Mouse (Mus musculus): ENCODE results near the gene Hspb9.

The Hspb9 gene

GRCm38 (mm10) chr11:100713735-100714533 lies at the start of gene Hspb9:
Gene Hspb9, plus strand, starts transcription at chr11:100713850.
- in situ Hi-C loops (cut with MboI, MseI) = loop anchor here (5.0 kb wide), 1 partner anchor 828 kb away; no protein-coding TSS in a partner anchor

GRCm38 (mm10) chr11:100671049-100671448 lies 42.6 kb upstream of the Hspb9 start:
- in situ Hi-C loops (cut with MboI, MseI) = no loop called here

GRCm38 (mm10) chr11:100671956-100672355 lies 41.7 kb upstream of the Hspb9 start:
- in situ Hi-C loops (cut with MboI, MseI) = no loop called here

DNA sequence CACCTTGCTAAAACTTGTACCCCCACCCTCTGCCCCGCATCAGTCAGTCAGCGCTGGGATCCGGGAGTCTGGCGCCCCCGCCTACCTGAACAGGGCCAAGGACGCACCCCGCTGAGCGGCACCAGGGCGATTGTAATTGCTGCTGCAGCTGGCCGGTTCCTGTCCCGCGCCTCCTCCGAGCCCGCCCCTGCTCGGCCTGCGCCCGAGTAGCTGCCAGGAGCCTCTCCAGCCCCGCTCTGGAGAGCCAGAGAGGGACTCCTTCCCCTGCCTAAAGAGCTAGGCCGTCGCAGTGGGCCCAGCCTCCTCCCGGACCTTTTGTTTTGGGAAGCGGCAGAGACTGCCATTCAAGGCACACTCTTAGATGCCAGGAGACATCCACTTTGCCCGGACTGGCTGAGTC lies 40.5 kb upstream of the Hspb9 start:
- in situ Hi-C loops (cut with MboI, MseI) = no loop called here

- in situ Hi-C loops (cut with MboI, MseI) = no loop called here
These were observed 35.8 kb upstream of the Hspb9 start for GRCm38 (mm10) chr11:100677810-100678209.

GRCm38 (mm10) chr11:100681826-100682225 lies 31.8 kb upstream of the Hspb9 start:
- in situ Hi-C loops (cut with MboI, MseI) = no loop called here

GRCm38 (mm10) chr11:100682526-100682925 lies 31.1 kb upstream of the Hspb9 start:
- in situ Hi-C loops (cut with MboI, MseI) = no loop called here

- in situ Hi-C loops (cut with MboI, MseI) = no loop called here
These were observed 29.6 kb upstream of the Hspb9 start for GRCm38 (mm10) chr11:100684084-100684483.

GRCm38 (mm10) chr11:100685371-100685770 lies 28.3 kb upstream of the Hspb9 start:
- in situ Hi-C loops (cut with MboI, MseI) = no loop called here

DNA sequence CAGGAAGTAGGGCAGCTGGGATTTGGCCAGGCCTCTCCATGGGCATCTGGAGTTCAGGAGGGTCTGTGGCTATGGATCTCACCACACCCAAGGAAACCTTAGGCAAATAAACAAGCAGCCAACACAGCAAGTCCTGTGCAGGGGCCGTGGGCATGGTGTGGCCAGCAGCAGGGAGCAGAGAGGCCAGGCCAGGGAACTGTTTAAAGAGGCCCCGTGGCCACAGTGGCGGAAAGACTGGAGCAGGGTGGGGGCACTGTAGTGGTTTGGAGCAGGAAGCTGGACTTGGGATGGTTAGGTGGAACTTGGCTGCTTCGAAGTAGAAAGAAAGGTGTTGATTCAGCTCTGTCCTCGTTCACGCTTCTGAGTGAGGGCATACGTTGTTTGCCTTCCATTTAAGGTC lies 26.4 kb upstream of the Hspb9 start:
- in situ Hi-C loops (cut with MboI, MseI) = no loop called here

DNA sequence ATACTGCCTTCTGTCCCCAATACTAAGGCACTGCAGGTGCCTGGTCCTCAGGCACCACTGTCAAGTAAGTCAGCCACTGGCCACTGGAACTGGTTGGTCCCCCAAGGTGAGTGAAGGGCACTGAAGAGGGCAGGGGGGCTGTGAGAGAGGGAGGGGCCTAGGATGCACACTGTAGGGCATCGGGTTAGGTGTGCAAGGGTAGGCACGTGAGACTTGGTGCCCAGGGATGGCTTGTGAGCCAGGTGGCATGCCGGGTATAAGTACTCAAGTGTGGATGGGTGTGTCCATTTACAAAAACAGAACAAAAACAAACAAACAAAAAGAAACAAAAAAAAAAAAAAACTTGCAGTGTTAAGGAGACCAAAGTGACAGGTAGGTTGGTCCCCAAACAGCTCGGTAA lies 25.2 kb upstream of the Hspb9 start:
- in situ Hi-C loops (cut with MboI, MseI) = no loop called here

DNA sequence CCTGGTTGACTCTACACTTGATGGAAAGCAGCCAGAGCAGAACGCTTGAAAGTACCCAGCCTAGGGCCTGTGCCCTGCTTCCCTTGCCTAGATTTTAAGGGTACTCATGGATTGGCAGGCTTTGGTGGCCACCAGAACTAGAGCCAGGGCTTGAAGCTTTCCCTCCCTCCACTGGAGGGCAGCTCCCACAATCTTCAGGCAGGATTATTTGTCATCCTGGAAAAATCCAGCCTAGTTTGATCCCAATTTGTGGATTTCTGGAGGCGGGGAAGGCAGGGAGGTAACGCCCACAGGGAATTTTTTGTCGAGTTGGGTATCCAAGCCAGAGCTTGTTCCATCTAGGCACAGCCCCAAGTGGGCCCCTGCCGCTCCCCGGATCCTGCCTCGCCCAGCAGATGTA lies 23.3 kb upstream of the Hspb9 start:
- in situ Hi-C loops (cut with MboI, MseI) = no loop called here

DNA sequence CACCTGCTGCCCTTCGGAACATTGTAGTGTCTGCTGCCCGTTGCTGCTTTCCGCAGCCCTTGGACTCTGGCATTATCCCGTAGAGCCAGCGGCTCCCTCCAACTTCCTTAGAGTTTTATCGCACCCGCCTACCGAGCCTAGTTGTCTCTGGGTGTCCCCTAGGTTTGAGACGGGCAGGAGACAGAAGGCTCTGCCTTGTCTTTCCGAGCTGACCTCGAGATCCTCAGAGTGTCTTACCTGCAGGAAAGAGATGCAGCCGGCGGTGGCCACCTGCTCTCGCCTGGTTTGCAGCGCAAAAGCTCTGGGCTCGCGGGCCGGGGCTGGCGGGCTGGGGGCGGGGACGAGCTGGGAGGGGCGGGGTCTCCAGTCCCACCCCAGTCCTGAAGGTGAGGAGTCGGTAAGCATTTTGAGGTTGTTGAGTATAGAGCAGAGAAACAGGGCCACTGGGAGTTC lies 21.5 kb upstream of the Hspb9 start, which contains the start of gene Zfp385c:
TSS of gene Zfp385c (minus strand) at position 292 of the 453 bp plus-strand sequence.
- in situ Hi-C loops (cut with MboI, MseI) = no loop called here

GRCm38 (mm10) chr11:100693154-100693553 lies 20.5 kb upstream of the Hspb9 start:
- in situ Hi-C loops (cut with MboI, MseI) = no loop called here

DNA sequence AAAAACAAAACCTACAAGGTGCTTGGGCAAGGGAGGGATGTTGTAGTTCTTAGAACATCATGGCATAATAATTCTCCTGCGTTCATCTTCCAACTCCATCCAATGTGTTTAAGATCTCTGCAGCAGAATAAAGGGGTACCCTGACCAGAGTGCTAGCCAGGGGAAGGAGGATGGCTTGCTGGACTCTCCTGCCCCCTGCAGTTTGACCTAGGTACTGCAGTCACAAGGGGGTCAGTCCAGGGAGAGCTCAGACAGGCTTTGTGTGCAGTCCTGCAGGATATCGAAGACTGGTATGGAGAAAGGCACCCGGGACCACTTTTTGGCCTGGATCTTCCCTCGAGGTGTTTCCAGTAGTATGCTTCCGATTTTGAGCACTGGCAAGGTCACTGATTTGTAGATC lies 18.7 kb upstream of the Hspb9 start:
- in situ Hi-C loops (cut with MboI, MseI) = loop anchor here (5.0 kb wide), 1 partner anchor 128 kb away; no protein-coding TSS in a partner anchor

GRCm38 (mm10) chr11:100697921-100698320 lies 15.7 kb upstream of the Hspb9 start:
- in situ Hi-C loops (cut with MboI, MseI) = loop anchor here (5.0 kb wide), 1 partner anchor 131 kb away; no protein-coding TSS in a partner anchor

DNA sequence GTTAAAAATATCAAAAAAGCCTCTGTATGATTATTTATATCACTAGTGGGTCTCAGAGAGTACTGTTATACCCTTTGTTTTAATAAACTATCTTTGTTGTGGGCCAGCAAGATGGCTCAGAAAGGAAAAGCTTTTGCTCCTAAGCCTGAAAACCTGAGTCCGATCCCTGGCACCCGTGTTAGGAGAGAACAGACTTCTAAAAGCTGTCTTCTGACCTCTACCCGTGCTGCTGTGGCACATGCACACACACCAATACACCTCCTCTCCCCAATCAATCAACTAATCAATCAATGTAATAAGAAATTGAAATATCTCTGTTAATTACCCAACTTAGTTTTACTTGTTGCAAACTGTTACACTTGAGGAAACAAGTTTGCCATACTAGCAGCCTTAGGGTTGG lies 12.9 kb upstream of the Hspb9 start:
- in situ Hi-C loops (cut with MboI, MseI) = no loop called here

- in situ Hi-C loops (cut with MboI, MseI) = no loop called here
These were observed 12.3 kb upstream of the Hspb9 start for GRCm38 (mm10) chr11:100701301-100701700.

DNA sequence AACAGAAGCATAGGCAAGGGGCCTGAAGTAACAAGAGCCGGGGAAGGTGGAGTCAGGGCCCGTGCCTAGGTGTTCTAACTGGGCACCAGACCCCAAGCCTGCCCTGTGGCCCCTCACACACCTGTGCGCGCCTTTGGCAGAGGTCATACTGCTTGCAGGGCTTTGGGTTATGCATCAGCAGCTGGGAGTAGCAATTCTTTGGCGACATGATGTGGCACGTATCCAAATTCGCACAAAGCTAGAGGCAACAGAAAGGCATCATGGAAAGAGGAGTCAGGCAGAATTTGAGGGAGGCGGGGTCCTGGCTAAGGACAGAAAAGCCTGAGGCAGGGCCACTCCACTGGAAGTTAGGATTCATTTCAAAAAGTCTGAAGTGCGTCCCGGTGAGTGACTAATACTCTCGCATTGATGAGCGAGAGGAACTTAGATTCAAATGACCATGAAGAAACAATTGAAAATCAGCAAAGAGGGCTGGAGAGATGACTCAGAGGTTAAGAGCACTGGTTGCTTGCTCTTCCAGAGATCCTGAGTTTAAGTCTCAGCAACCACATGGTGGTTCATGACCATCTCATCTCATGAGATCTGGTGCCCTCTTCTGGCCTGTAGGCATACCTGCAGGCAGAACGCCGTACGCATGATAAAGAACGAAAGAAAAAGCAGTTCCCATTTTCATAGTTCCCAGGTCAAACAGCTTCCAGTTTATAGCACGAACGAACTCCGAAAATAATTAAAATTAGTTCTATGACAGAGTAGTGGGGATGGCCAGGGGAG lies 11.4 kb upstream of the Hspb9 start:
- in situ Hi-C loops (cut with MboI, MseI) = no loop called here

DNA sequence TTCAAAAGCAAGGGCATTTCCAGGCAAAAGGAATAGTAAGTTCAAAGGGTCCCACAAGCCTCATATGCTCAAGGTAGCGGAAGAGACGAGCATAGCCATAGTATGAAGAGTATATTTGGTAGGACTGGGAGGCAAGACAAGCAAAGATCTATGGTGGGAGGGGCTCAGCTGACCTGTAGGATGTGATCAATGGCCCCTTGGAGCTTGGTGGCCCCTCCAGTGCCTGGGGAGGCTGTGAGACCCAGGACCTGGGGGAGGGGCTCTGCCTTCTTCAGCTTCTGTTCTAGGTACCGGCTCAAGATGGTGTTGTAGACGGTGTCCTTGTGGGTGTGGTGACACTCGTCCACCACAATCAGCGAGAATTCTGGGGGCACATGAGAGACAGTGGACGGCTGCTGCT lies 10.7 kb upstream of the Hspb9 start:
- in situ Hi-C loops (cut with MboI, MseI) = no loop called here

DNA sequence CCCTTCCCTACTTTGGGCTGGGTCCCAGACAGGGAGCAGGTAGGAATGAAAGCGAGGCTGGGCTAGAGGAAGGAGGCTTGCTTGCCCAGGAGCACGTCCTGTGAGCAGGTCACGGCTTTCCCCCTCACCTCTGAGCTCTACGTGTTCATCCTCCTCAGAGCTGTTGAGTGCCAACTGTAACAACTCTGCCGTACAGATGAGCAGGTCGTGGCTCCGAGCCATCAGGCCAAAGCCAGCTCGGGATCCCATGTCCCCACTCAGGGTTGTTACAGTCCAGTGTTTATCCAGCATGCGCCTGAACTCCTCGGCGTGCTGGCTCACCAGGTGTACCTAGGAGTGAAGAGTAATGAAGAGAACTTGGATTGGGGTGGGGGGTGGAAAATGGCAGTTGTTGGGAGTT lies 10.3 kb upstream of the Hspb9 start:
- in situ Hi-C loops (cut with MboI, MseI) = no loop called here

DNA sequence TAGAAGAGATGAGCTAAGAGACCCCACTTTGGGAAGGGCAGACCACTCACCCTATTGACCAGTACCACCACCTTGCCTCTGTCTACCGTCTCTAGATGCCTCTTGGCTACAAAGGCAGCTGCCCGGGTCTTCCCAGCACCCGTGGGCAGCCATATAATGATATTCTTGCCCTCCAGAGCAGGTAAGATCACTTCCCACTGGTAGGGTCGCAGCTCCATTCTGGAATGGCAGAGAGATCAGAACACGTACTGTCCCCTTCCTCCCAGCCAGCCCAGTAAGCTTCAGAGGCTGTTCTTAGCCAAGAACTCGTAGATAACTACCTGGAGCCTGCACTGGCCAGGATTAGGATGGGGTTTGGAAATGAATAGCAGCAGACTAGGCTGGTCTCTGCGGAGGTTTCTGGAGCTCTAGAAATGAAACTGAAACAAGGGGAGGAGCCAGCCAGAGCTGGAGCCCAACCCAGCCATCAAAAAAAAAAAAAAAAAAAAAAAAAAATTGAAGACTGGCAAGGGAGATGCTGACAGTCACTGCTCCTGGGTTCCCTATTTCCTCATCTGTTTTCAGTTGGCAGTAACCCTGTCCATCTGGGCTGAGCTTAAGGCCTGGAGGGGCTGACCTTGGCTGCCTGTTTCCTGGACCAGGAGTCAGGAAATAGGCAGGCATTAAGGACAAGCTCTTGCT lies 9.7 kb upstream of the Hspb9 start, which contains the start of gene Dhx58:
TSS of gene Dhx58 (minus strand) at position 421 of the 681 bp plus-strand sequence.
- in situ Hi-C loops (cut with MboI, MseI) = no loop called here
